Mouse (Mus musculus) heart, embryonic 12.5 days (tissue): ENCODE data around the gene Ccr7. TPM values are rescaled to one million over a fixed set of nuclear protein-coding genes. Genes with fewer than 3 reads are reported as not detected.

Source experiments
- ATAC-seq: fragments of 200-750 bp; cut with Nextera tagmentation; 2 replicates; pipeline ENCODE4 v1.8.0; 2017; ENCODE audit warnings: moderate TSS enrichment, moderate library complexity; ENCODE audit not compliant: insufficient number of reproducible peaks, low FRiP score
- H3K27ac ChIP-seq: fragments of 300-500 bp; sonication (generic); 2 replicates; pipeline ENCODE4 v1.5.1; 2016; ENCODE audit warnings: mild to moderate bottlenecking, moderate library complexity; ENCODE audit not compliant: poor library complexity, severe bottlenecking
- H3K27me3 ChIP-seq: fragments of 300-500 bp; sonication (generic); replicated peaks from 2 replicates; pipeline ENCODE4 v1.6.1; 2016; ENCODE audit warnings: mild to moderate bottlenecking, moderate library complexity
- H3K36me3 ChIP-seq: fragments of 300-500 bp; sonication (generic); 2 replicates; pipeline ENCODE4 v1.6.1; 2016; ENCODE audit warnings: mild to moderate bottlenecking, moderate library complexity
- H3K4me1 ChIP-seq: fragments of 300-500 bp; sonication (generic); replicated peaks from 2 replicates; pipeline ENCODE4 v1.6.1; 2016; ENCODE audit warnings: mild to moderate bottlenecking
- H3K4me2 ChIP-seq: fragments of 300-500 bp; sonication (generic); 2 replicates; pipeline ENCODE4 v1.6.1; 2016; ENCODE audit warnings: mild to moderate bottlenecking, moderate library complexity
- H3K4me3 ChIP-seq: fragments of 300-500 bp; sonication (generic); 2 replicates; pipeline ENCODE4 v1.5.1; 2016; ENCODE audit warnings: mild to moderate bottlenecking
- H3K9ac ChIP-seq: fragments of 300-500 bp; sonication (generic); 2 replicates; pipeline ENCODE4 v1.6.1; 2016; ENCODE audit warnings: mild to moderate bottlenecking, moderate library complexity
- H3K9me3 ChIP-seq: fragments of 300-500 bp; sonication (generic); replicated peaks from 2 replicates; pipeline ENCODE4 v1.6.1; 2016; ENCODE audit warnings: mild to moderate bottlenecking, moderate library complexity
- WGBS: fragments of 180-500 bp; shearing (Covaris S2); methylation state at CpG from one replicate; pipeline ENCODE4 v1.1.7; 2016; 5-methylcytosine and 5-hydroxymethylcytosine counted together
- polyA plus RNA-seq: library from polyadenylated mRNA; unstranded; fragments of >200 nt; fragmentation: Nextera tagmentation; extraction: Ambion mirVana; gene quantifications from 2 replicates; pipeline ENCODE4 v1.2.1, GENCODE M21; 2016

Gene Ccr7
- polyA plus RNA-seq, 1 experiment from 2014 or later, result 0.08 TPM

DNA sequence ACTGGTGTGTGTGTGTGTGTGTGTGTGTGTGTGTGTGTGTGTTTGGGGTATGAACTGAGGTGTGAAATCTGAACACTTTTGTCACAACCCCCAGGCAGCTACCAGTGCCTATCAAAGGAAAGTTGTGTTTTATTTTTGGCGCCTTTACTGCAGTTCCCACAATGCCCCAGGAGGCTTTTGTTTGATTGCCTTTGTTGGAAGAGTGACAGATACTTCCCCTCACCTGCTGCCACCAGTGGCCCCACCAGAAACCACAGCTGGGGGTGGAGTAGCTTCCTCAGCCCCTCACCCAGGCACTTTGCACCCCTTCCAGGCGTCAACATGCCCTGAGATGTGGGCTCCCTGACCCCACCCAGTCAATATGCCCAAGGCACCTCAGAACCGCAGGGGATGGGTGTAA lies 18.5 kb downstream of the Ccr7 start:
- WGBS, result 55% methylated on average over 3 of the region's 3 CpGs
- H3K27me3 ChIP-seq, result no peaks in the 10 kb centered on the region
- H3K4me3 ChIP-seq, result no peak overlapping the region
- H3K36me3 ChIP-seq, result no peaks in the 10 kb centered on the region
- no peak overlapping the region for H3K9ac ChIP-seq
- H3K4me1 ChIP-seq, result peaks cover 33% of the 10 kb centered on the region
- no peak overlapping the region for H3K4me2 ChIP-seq
- no peaks in the 10 kb centered on the region for H3K9me3 ChIP-seq
- H3K27ac ChIP-seq, result no peak overlapping the region
- ATAC-seq, result no peak

DNA sequence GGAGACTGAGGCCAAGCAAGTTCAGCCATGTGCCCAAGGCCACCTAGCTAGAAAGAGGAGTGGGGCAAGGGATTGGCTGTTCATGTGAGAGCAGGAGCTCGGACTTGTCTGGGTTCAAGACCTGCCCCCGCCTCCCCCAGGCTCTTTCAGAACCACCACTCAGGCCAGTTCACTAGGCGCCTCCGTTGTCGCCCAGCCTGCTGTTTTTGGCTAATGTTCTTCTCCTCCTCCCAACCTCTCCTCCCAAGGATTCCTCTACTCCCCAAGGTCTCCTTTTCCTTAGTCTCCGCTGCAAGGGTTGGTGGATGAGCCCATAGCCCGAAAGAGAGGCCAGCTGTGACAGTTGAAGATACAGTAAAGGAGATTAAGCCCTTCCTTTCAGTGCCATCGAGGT lies 19.8 kb downstream of the Ccr7 start:
- no peak overlapping the region for H3K4me3 ChIP-seq
- no peak overlapping the region for H3K27ac ChIP-seq
- no peaks in the 10 kb centered on the region for H3K27me3 ChIP-seq
- H3K9ac ChIP-seq, result no peak overlapping the region
- H3K4me2 ChIP-seq, result no peak overlapping the region
- ATAC-seq, result no peak
- H3K36me3 ChIP-seq, result no peaks in the 10 kb centered on the region
- H3K4me1 ChIP-seq, result peaks cover 41% of the 10 kb centered on the region
- no peaks in the 10 kb centered on the region for H3K9me3 ChIP-seq
- WGBS, result 66% methylated on average over 8 of the region's 8 CpGs

DNA sequence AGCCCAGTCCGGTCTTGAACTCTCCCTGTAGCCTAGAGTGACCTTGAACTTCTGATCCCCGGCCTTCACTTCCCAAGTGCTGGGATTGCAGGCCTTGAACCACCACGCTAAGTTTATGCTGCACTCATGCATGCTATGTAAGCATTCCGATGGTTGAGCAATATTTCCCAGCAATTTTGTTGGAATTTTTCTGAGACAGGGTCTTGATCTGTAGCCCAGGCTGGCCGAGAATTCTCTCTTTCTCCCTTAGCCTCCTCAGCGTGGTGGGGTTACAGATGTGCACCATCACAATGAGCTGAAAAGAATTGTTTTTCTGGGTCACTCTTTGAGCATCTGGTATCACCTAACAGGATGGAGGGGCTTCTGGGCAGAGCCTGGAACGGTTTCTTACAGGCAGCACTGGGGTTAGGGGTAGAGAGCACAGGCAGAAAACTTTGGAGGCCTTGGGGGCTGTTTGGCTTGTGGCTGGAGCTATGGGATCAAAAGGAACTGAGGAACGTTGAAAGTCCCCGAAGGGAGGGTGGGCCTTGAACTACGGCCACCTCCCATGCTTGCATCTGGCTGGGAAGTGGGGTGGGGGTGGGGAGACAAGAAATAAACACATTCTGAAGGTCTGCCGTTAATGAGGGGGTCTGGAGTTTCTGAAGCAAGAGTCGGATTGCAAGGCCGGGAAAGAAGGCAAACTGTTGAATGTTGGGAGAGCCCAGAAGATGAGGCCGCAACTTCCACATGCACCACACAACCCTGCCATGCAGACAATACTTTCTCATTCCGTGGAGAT lies 20.4 kb downstream of the Ccr7 start:
- Histone ChIP-seq H3K36me3 (no peaks in the 10 kb centered on the region), H3K4me1 (peaks cover 43% of the 10 kb centered on the region), H3K4me2 (no peak overlapping the region), H3K27me3 (no peaks in the 10 kb centered on the region), H3K9ac (no peak overlapping the region), H3K27ac (0 out of 2 replicates have a peak overlapping the region, but pooled peaks have one; percentile 21), H3K9me3 (no peaks in the 10 kb centered on the region), H3K4me3 (no peak overlapping the region)
- WGBS, result 53% methylated on average over 15 of the region's 15 CpGs
- no peak for ATAC-seq

DNA sequence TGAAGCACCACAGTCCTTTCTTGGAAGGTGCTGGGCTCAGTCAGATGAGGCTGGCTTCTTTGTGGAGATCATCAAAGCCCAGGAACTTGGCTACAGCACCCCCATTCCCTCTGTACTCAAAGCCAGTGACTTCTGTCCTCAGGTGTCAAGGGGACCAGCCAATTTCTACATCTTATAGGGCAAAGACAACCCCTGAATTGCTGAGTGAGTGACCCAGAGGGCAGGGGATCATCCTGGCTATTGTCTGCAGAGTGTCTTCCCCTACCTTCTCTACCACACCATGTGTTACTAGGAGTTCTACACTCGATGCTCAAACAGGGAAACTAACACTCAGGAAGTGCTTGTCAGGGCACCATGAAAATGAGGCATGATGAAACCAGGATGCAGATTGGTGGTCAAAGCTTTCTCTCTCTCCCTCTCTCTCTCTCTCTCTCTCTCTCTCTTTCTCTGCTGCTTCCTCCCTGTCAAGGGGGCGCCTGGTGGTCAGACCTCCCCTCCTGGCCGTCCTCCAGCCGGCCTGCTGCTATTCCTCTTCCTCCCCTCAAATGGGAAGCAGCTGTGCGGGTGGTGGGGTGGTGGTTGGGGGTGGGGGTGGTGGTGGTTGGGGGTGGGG lies 21.5 kb downstream of the Ccr7 start:
- peak overlapping the region; percentile 10; the same call in 1 of the 2 replicates for H3K9ac ChIP-seq
- no peak overlapping the region for H3K4me2 ChIP-seq
- H3K27me3 ChIP-seq, result no peaks in the 10 kb centered on the region
- ATAC-seq, result no peak
- no peaks in the 10 kb centered on the region for H3K9me3 ChIP-seq
- H3K4me3 ChIP-seq, result no peak overlapping the region
- H3K4me1 ChIP-seq, result peaks cover 49% of the 10 kb centered on the region
- H3K36me3 ChIP-seq, result no peaks in the 10 kb centered on the region
- WGBS, result 28% methylated on average over 5 of the region's 5 CpGs
- H3K27ac ChIP-seq, result peak overlapping the region; percentile 50

DNA sequence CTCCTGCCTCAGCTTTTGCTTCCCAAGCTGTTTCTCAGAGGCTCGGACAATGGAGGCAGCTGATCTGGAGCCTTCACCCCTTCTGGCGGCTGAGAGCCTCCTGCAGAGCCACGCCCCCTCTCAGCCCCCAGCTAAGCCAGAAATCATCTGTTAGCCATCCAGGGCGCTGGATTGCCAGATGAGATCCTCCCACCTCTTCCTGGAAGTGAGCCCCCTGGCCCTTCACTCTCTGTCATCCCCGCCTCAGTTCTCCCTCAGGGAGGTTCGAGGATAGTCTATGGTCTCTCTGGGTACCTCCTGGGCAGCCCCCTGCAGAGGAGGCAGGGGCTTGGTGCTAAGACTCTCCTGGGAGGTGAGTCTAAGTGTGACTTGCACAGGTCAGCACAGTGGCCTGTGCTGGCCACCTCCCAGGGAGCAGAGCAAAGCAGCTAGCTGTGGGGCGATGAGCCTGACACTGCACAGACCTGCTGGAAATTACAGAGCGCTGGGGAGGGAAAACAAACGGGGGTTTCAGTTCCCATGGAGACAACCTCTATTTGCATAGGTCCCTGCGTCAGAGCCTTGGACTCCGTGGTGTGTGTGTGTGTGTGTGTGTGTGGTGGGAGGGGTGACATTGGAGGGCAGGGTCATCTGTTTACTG lies 22.7 kb downstream of the Ccr7 start:
- Histone ChIP-seq H3K27ac (peak overlapping the region; percentile 77), H3K9me3 (no peaks in the 10 kb centered on the region), H3K4me3 (peak overlapping the region; percentile 23), H3K27me3 (no peaks in the 10 kb centered on the region), H3K9ac (peak overlapping the region; percentile 54; the same call in 1 of the 2 replicates), H3K36me3 (no peaks in the 10 kb centered on the region), H3K4me2 (peak overlapping the region; percentile 60), H3K4me1 (peaks cover 61% of the 10 kb centered on the region)
- peak; percentile 62 for ATAC-seq
- WGBS, result 2% methylated on average over 11 of the region's 11 CpGs

DNA sequence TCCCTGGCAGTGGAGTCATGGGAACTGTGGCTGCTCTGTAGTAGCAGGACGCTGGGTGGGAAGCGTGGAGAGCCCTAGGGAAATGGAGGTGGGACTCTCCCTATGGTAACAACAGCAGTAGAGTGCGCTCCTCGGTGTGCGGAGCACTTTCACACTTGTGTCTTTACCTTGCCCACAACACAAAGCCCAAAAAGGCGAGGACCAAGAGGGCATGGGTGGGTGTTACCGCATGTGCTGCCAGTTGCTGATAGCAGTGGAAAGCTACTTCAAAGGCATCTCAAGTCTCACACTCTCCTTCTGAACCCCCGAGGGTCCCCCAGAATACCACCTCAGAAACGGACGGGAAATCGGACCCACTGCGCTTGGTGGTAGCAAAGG lies 23.4 kb downstream of the Ccr7 start:
- H3K9me3 ChIP-seq, result no peaks in the 10 kb centered on the region
- peak overlapping the region; percentile 60 for H3K4me2 ChIP-seq
- H3K36me3 ChIP-seq, result no peaks in the 10 kb centered on the region
- peak overlapping the region; percentile 77; the same call in 1 of the 2 replicates for H3K27ac ChIP-seq
- peaks cover 64% of the 10 kb centered on the region for H3K4me1 ChIP-seq
- H3K4me3 ChIP-seq, result peak overlapping the region; percentile 23
- H3K27me3 ChIP-seq, result no peaks in the 10 kb centered on the region
- 0 out of 2 replicates have a peak overlapping the region, but pooled peaks have one; percentile 54 for H3K9ac ChIP-seq
- no peak for ATAC-seq
- 21% methylated on average over 12 of the region's 12 CpGs for WGBS

DNA sequence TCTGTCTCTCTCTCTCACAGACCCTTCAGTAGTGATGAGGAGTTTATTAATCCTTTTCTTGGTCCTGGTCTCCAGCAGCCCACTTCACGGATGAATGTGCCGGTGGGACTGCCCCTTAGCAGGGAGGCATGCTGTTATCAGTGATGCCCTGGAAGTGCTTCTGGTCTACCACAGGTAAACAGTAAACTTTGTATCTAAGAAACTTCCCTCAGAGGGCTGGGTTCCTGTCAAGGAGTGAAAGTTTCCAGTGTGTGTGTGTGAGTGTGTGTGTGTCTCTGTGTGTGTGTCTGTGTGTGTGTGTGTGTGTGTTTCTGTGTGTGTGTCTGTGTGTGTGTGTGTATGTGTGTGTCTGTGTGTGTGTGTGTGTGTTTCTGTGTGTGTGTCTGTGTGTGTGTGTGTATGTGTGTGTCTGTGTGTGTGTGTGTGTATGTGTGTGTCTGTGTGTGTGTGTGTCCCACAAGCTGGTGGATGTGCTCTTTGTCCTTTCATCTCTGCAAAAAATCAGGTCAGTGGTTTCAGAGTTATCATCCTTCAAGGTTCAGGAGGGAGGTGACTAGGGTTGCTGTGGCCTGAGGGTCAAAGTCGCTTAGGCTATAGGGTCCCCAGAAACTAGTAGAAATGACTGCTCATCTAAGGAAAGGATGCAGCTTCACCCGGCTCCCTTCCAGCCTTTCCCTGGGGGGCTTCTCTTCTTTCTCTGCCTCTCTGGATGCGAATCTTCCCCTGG lies 24.0 kb downstream of the Ccr7 start:
- H3K9me3 ChIP-seq, result no peaks in the 10 kb centered on the region
- H3K4me2 ChIP-seq, result peak overlapping the region; percentile 60; the same call in 1 of the 2 replicates
- H3K27me3 ChIP-seq, result no peaks in the 10 kb centered on the region
- H3K4me3 ChIP-seq, result no peak overlapping the region
- peaks cover 66% of the 10 kb centered on the region for H3K4me1 ChIP-seq
- WGBS, result 32% methylated on average over 5 of the region's 5 CpGs
- no peaks in the 10 kb centered on the region for H3K36me3 ChIP-seq
- H3K9ac ChIP-seq, result no peak overlapping the region
- no peak for ATAC-seq
- H3K27ac ChIP-seq, result peak overlapping the region; percentile 77; the same call in 1 of the 2 replicates

DNA sequence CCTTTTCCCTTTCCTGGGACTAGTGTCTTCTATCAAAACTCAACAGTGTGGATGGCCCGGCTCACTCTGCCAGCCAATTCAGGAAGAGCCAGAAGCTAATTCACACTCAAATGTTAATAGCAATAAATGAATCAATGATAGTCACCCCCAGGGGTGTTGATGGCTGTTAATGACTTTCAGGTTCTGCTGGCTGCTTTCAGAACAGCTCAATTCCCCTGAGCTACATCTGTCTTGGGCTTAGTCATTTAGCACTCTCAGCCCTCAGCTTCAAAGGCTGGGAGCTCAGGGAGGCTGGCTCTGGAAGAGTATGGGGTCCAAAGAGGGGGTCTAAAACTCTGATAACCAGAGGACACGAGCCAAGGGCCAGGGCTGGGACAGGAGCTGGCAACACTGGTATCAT lies 25.6 kb downstream of the Ccr7 start:
- Histone ChIP-seq H3K9ac (no peak overlapping the region), H3K9me3 (no peaks in the 10 kb centered on the region), H3K4me2 (no peak overlapping the region), H3K4me3 (no peak overlapping the region), H3K36me3 (no peaks in the 10 kb centered on the region), H3K27me3 (no peaks in the 10 kb centered on the region), H3K27ac (no peak overlapping the region), H3K4me1 (peaks cover 82% of the 10 kb centered on the region)
- no peak for ATAC-seq
- 37% methylated on average over 2 of the region's 2 CpGs for WGBS

DNA sequence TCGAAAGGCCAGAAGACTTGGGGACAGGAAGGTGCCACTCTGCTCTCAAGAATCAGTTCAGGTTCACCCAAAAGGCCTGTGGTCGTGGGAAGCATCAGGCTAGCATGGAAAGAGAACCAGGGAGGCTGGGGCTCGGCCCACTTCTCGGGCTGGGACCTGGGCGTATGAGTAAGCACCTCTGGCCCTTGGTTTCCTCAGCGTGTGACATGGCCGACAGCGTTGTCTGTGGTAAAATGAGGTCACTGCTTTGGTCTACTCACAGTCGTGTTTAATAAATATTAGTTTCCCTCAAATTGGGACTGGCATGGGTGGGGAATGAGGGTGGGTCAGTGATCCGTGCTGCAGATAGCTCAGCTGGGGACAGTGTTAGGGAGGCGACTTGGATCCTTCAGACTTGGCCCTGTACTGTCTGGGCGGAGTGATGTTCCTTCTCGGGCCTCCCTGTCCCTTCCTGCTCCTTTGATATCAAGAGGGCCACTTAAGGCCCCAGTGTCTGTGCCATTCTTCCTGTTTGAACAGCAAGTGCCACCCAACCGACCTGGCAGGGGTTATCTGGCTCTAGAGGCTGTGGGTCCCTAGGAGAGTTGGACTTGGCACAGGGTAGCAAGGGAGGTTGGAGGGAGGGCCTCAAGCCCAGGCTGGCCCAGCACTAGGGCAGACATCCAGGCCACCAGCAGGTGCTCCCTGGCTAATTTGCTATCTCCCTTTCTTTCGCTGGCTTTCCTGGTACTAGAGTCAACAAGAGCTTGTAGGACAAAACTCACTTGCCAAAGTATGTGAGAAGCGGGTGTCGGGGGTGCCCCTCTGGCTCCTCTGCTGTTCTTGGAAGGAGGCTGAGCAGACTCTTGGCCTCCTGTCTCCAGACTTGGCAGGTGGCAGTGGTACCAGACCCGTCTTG lies 26.8 kb downstream of the Ccr7 start:
- no peak for ATAC-seq
- no peak overlapping the region for H3K9ac ChIP-seq
- H3K27ac ChIP-seq, result peak overlapping the region; percentile 90
- no peaks in the 10 kb centered on the region for H3K36me3 ChIP-seq
- no peaks in the 10 kb centered on the region for H3K27me3 ChIP-seq
- no peak overlapping the region for H3K4me2 ChIP-seq
- WGBS, result 72% methylated on average over 18 of the region's 18 CpGs
- H3K4me3 ChIP-seq, result no peak overlapping the region
- H3K4me1 ChIP-seq, result peaks cover 75% of the 10 kb centered on the region
- no peaks in the 10 kb centered on the region for H3K9me3 ChIP-seq

DNA sequence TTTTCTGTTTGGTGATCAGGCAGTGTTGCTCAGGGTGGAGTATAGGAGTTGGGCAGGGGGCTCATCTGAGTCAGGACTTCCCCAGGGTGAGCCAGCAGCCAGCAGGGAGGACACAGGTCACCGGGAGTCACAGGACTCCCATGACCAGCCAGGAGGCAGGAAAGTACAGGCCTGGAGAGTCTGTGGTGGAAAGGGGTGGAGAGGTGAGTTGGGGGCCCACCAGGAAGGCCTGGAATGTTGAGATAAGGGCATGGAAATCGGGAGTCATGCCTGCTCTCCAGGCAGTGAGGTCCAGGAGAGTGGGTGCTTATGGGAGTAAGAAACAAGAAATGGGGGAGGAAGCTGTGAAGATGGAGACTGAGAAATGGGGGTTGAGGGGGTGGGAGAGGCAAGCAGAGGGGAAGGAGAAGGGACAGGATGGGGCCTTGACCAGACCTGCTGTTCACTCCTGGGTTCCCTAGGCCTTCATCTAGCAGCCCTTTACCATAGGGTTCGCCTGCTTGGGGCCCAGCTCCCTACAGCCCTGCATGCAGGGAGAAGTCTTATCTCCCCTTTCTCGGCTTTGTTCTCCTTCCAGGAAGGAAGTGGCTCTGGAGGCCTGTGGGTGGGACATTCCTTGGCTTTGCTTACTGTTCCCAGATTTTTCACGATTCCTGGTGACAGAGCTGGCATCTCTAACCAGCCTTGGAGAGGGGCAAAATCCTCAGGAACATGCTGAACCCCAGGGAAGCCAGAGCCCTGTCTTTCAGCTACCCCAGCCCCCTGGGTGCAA lies 28.2 kb downstream of the Ccr7 start:
- peak; percentile 73 for ATAC-seq
- Histone ChIP-seq H3K36me3 (no peaks in the 10 kb centered on the region), H3K4me1 (peaks cover 65% of the 10 kb centered on the region), H3K9me3 (no peaks in the 10 kb centered on the region), H3K27me3 (no peaks in the 10 kb centered on the region), H3K4me3 (no peak overlapping the region), H3K27ac (peak overlapping the region; percentile 90), H3K9ac (peak overlapping the region; percentile 24; the same call in 1 of the 2 replicates), H3K4me2 (peak overlapping the region; percentile 29)
- 10% methylated on average over 5 of the region's 5 CpGs for WGBS
